Mouse (Mus musculus) kidney, postnatal 4 days (tissue): ENCODE measurements around the gene Pfkfb3.

Experiments used
- DNase-seq, 2 experiments: peaks; one replicate each; pipeline ENCODE4 v3.0.0; 2021; ENCODE audit warnings: mixed read lengths in 2 of 2

The Pfkfb3 gene

GRCm38 (mm10) chr2:11501301-11502254 is 52.3 kb downstream of the Pfkfb3 start:
- peak; percentile 94 to 95 for DNase-seq

- DNase-seq, result no peak
These were observed 53.2 kb downstream of the Pfkfb3 start for GRCm38 (mm10) chr2:11500666-11501065.

GRCm38 (mm10) chr2:11496601-11497031 is 57.3 kb downstream of the Pfkfb3 start:
- DNase-seq, result peak in 1 of 2 experiments; percentile 31

DNA sequence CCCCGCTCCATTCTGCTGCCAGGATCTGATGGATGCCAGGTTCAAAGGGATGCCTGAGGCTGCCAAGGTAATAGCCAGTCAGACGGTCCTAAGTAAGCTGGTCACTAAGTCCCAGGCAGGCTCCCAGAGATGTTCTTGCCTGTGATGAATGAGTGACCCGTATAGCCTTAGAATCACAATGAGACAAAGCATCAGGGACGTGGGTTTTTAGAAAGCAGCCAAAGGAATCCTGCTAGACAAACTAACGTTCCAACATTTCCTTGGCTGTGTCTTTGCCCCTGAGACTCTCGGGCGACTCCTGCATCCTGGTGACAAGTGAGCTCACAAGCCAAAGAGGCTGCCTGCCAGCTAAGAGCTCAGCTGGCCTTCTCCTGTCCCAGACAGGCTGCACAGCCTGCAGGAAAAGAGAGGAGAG is 59.0 kb downstream of the Pfkfb3 start:
- peak in 1 of 2 experiments; percentile 31 for DNase-seq

GRCm38 (mm10) chr2:11492855-11493254 is 61.0 kb downstream of the Pfkfb3 start:
- DNase-seq, result no peak

DNA sequence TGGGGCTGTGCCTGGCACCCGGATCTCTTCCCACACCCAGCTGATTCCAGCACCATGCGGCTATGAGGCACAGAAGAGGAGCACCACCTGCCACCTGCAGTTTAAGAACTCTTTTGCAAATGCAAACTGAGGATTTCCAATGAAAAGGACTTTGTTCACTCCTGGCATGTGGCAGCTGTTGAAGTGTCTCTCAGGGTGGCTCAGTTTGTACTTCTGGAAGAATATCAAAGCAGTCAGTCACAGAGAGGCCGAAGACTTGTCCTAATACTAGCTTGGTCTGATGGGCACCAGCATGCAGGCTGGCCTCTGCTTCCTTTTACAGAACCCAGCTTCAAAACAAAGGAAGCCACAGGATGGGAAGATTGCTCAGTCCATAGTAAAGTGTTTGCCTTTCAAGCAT is 62.4 kb downstream of the Pfkfb3 start:
- no peak for DNase-seq

GRCm38 (mm10) chr2:11490554-11490953 is 63.3 kb downstream of the Pfkfb3 start:
- no peak for DNase-seq

GRCm38 (mm10) chr2:11483226-11483625 is 70.7 kb downstream of the Pfkfb3 start:
- DNase-seq, result no peak

- no peak for DNase-seq
These were observed 71.5 kb downstream of the Pfkfb3 start for GRCm38 (mm10) chr2:11482364-11482763.

DNA sequence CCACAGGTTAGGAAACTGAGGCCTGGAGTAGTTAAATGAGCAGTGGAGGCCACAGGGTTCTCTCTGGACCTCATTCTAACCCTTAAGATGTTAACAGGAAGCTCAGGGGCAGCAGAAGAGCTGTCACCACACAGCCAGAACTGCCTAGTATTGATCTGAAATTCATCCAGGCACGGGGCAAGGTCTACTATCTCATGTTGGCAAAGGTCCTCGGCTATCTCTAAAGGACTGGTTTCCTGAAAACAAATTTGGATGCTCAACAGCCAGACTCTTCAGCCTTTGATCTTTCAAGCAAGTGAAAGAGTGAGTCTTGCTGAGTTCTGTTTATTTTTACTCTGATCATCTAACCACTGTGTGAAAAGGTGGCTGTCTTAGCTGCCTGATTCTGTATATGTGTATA is 74.9 kb downstream of the Pfkfb3 start:
- no peak for DNase-seq

DNA sequence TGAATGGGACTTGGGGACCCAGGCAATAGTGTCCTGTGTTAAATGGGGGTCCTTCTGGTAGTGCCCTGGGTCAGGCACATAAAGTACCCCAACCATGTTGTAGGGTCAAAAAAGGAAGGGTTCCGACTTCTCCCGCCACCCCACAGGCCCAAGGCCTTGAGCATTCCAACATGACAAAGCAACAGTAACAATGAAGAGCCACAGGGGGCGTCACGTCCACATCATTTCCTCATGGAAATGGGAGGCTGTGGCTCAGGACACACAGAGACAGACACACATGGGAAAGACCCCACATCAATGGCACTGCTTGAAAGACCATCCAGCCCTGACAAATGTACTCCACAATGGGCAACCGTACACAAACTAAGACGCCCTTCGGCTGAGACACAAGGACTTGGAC is 78.6 kb downstream of the Pfkfb3 start:
- no peak for DNase-seq

GRCm38 (mm10) chr2:11464661-11465099 is 89.2 kb downstream of the Pfkfb3 start:
- DNase-seq, result no peak

DNA sequence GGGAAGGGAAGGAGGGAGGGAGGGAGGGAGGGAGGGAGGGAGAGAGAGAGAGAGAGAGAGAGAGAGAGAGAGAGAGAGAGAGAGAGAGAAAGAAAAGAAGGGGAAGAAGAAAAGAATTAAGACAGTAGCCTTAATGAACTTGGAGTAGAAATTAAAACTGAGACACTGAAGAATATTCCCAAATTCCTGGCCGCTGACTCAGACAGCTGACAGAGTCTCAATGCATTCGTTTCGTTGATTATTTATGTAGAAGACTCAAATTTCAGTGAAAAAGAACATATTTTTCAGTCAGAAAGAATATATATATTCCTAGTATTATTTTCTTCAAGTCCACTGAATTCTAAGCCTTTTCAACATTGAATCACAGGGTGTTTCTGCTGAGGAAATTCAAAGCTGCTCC is 92.9 kb downstream of the Pfkfb3 start:
- DNase-seq, result no peak

- no peak for DNase-seq
These were observed 95.4 kb downstream of the Pfkfb3 start for GRCm38 (mm10) chr2:11458494-11458893.

GRCm38 (mm10) chr2:11457904-11458303 is 96.0 kb downstream of the Pfkfb3 start:
- no peak for DNase-seq

GRCm38 (mm10) chr2:11448711-11449110 is 105.2 kb downstream of the Pfkfb3 start:
- no peak for DNase-seq

DNA sequence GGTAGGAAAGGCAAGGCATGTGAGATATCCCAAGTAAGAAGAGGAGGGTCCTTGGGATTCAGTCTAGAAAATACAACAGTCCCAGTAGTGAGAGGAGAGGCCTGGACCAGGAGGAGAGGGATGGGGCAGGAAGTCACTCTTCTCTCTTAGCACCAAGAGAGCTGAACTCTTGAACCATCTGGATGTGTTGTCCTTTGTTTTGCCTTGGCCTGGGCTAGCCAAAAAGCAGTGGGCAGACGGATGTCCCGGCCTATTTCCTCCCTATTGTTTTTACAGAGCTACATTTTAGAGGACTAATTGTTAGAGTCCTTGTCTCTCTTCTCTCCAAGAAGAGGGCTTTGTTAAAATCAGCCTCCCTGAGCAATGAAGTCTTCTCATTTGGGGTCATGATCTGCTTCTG is 106.0 kb downstream of the Pfkfb3 start:
- peak in 1 of 2 experiments; percentile 23 for DNase-seq

DNA sequence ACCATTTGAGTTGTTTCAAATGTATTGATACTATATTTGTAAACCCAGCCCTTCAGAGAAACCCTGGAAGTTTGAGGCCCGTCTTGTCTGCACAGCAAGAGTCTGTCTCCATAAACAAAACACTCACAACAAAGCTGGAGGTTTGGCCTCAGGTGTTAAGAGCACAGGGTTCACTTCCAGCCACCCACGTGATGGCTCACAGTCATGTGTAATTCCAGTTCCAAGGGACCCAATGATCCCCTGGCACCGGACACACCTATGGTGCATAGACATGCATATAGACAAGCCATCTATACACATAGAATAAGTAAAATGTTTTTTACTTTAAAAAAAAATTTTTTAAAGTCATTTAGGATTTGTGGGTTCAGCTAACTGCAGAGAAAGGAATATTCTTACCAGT is 108.2 kb downstream of the Pfkfb3 start:
- no peak for DNase-seq

GRCm38 (mm10) chr2:11441864-11442263 is 112.0 kb downstream of the Pfkfb3 start:
- no peak for DNase-seq

DNA sequence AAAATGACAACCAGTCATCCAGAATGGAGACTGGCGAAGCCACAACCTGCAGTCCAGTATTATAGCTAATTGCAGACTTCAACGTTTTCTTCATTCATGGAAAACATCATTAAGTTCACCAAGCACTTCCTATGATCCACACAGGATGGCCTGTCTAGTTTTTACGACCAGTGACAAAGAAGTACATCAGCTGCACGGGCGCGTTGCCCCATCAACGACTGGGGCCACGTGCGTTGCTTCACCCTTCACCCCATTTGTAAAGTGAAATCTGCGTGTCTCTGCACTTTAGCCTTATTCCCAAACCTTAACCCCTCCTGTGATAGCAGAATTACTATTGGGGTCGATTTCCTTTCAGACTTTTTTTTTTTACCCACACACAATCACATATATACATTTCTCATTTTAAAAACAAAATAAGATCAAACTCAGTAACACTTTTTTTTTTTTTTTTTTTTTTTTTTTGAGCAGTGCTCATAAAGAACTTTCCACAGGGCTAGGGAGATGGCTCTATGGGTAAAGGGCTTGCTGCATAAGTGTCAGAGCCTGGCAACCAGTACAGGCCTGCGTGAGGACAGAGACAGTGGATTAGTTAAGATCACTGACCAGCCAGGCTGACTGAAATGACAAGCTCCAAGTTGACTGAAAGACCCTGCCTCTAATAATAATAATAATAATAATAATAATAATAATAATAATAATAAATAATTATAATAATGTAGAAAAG is 115.5 kb downstream of the Pfkfb3 start:
- no peak for DNase-seq

- DNase-seq, result no peak
These were observed 117.5 kb downstream of the Pfkfb3 start for GRCm38 (mm10) chr2:11436353-11436752.

DNA sequence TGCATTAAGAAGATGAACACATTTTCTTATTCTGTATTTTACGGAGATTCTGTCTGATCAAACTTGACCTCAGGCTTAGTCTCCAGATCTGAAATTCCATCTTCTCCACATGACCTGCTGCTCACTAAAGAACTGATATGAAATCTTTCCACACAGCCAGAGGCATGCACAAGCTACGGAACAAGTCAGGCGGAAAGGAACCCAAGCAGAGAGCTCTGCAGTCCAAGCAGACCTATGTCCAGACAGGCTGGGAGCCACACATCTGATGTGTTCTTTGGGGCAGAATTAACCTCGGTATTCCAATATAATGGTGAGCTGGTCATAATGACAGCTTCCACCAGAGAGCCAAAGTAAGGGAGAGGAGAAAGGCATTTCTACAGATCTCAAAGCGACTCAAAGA is 120.5 kb downstream of the Pfkfb3 start:
- DNase-seq, result peak in 1 of 2 experiments; percentile 15

DNA sequence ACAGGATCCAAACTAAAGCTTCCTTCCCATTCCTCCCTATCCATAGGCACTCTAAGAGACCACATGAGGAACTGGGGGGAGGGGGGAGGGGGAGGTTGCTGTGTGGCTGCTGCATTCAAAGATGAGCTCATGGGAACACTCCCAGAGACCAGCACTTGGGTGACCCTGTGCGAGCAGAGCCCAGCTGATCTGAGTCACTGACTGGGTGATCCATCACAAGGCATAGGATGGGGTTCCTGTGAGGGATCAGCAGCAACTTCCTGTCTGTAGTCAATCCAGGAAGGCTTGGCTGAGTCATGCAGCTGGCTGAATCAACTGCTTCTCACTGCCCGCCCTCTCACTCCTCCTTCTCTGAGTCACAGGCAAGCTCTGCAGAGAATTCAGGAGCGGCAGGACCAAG is 124.3 kb downstream of the Pfkfb3 start:
- DNase-seq, result peak; percentile 69 to 83

- no peak for DNase-seq
These were observed 125.3 kb downstream of the Pfkfb3 start for GRCm38 (mm10) chr2:11428621-11429020.
